8 mouse cellular contexts compared by ENCODE assay signal in the genomic region with DNA sequence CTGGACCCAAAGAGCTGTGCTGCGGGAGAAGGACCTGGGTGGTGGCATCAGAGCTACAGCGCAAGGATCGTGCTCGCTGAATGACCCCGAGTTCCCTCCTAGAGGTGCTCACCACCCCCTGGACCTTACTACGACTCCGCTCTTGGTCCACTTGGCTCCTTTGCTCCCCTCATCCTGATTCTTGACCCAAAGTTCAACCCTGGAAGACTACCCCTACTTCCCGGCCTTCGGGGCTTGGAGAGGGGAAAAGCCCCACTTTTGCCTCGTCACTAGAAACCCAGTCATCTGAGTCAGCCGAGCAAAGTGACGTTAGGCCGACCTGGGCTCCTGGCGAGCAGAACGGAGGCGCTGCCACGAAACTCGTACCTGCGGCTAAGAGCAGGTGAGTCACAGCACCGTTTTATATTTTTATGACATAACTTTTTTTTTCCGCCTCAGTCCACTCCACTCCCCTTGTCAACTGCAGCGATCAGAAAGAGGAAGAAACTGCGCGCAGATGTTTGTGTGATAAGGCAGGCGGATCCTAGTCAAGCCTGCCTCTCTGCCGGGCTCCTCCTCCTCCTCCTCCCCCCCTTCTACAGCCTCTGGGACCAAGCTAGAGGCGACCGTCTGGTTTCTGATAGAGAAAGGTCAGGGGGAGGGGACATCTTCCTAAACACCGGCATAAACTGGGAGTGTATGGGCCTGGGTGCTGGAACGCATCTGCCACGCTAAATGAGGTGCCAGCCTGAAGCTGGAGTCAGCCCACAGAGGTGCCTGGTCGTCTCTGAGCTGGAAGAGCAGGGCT. TPM values are rescaled to one million over a fixed set of nuclear protein-coding genes. Genes with fewer than 3 reads are reported as not detected.
DNase-seq lines count a peak whose midpoint lies in the region; ATAC-seq and TF ChIP-seq lines count a peak whose summit lies in the region.

A gene (minus strand): TSS at position 502 of the 787 bp plus-strand sequence.

- intact Hi-C loops in gastrocnemius, adult 2 months (cut with DNase I) = loop anchor here (5.0 kb wide), 1 partner anchor 264 kb away; no protein-coding TSS in a partner anchor

- TF ChIP-seq CTCF in gastrocnemius, adult 2 months (IDR thresholded peaks at IDR 0.05) = no peak

- H3K4me2 ChIP-seq in hindbrain, embryonic 16.5 days (ENCODE audit: low read length) = peak within 1 kb of the TSS; percentile 72
- H3K4me2 ChIP-seq in lung, embryonic 16.5 days (ENCODE audit: low read depth, low read length) = peak within 1 kb of the TSS; percentile 74

- peaks cover 10% of the 10 kb centered on the region for H3K4me1 ChIP-seq in hindbrain, embryonic 16.5 days (ENCODE audit: control insufficient read depth, insufficient read depth, low read depth, low read length)
- H3K4me1 ChIP-seq in lung, embryonic 16.5 days (replicated peaks; ENCODE audit: control insufficient read depth, insufficient read depth, low read length) = peaks cover 9% of the 10 kb centered on the region; the same call in 1 of the 2 replicates

- WGBS in hindbrain, embryonic 16.5 days = 2% methylated on average over 31 of the region's 32 CpGs
- WGBS in lung, embryonic 16.5 days = under 1% methylated on average over 32 of the region's 32 CpGs

- no peak within 1 kb of the TSS for H3K27ac ChIP-seq in gastrocnemius, adult 2 months
- H3K27ac ChIP-seq in hindbrain, embryonic 16.5 days (ENCODE audit: low read depth, low read length) = no peak within 1 kb of the TSS; the same call in 1 of the 2 replicates
- peak within 1 kb of the TSS; percentile 96 for H3K27ac ChIP-seq in lung, embryonic 16.5 days (ENCODE audit: low read length)

- H3K4me3 ChIP-seq in gastrocnemius, adult 2 months = peak within 1 kb of the TSS; percentile 69
- H3K4me3 ChIP-seq in hindbrain, embryonic 16.5 days (ENCODE audit: low read length) = peak within 1 kb of the TSS; percentile 46
- peak within 1 kb of the TSS; percentile 70 for H3K4me3 ChIP-seq in lung, embryonic 16.5 days (ENCODE audit: low read length)

- ATAC-seq in common myeloid progenitor, adult 5-6 weeks (replicated peaks; ENCODE audit: low read depth, poor library complexity, severe bottlenecking) = peak; percentile 66
- no peak for ATAC-seq in hindbrain, embryonic 16.5 days
- ATAC-seq in lung, embryonic 16.5 days (ENCODE audit: low read depth) = peak; percentile 42

- peaks cover 75% of the 10 kb centered on the region for H3K27me3 ChIP-seq in hindbrain, embryonic 16.5 days (replicated peaks; ENCODE audit: control insufficient read depth, insufficient read depth, low read length)
- H3K27me3 ChIP-seq in lung, embryonic 16.5 days (ENCODE audit: control insufficient read depth, insufficient read depth, low read depth, low read length) = peaks cover 73% of the 10 kb centered on the region
- peaks cover 4% of the 10 kb centered on the region for H3K27me3 ChIP-seq in splenic B cell, adult 2 months (ENCODE audit: control insufficient read depth, insufficient read depth, low read length, poor library complexity, severe bottlenecking)

- no peak for DNase-seq in gastrocnemius, adult 2 months
- no peak for DNase-seq in gastrocnemius, postnatal 25 days
- peak; percentile 47 for DNase-seq in splenic B cell, adult 2 months (ENCODE audit: low read depth, low spot score)
- no peak for DNase-seq in adrenal gland, postnatal 14 days
- no peak for DNase-seq in right cerebral cortex, postnatal 36 days (ENCODE audit: low spot score in 2 of 2)

- H3K9me3 ChIP-seq in hindbrain, embryonic 16.5 days (ENCODE audit: control insufficient read depth, low read length) = peaks cover 5% of the 10 kb centered on the region; the same call in 1 of the 2 replicates
- no peaks in the 10 kb centered on the region for H3K9me3 ChIP-seq in lung, embryonic 16.5 days (ENCODE audit: control insufficient read depth, low read length)

- no peaks in the 10 kb centered on the region for H3K36me3 ChIP-seq in hindbrain, embryonic 16.5 days (ENCODE audit: control insufficient read depth, insufficient read depth, low read length)
- no peaks in the 10 kb centered on the region for H3K36me3 ChIP-seq in lung, embryonic 16.5 days (ENCODE audit: control insufficient read depth, insufficient read depth, low read length)
- H3K36me3 ChIP-seq in splenic B cell, adult 2 months (ENCODE audit: control insufficient read depth, insufficient read depth, low read length, poor library complexity, severe bottlenecking) = no peaks in the 10 kb centered on the region

- H3K9ac ChIP-seq in hindbrain, embryonic 16.5 days (ENCODE audit: low read depth, low read length) = 0 out of 2 replicates have a peak within 1 kb of the TSS, but pooled peaks have one; percentile 41
- peak within 1 kb of the TSS; percentile 84 for H3K9ac ChIP-seq in lung, embryonic 16.5 days (ENCODE audit: low read length)

RNA-seq across cellular contexts. Expression of the gene that starts here (rescaled TPM):
- total RNA-seq in gastrocnemius, adult 2 months (2021) = not detected
- total RNA-seq in gastrocnemius, postnatal 25 days (2021) = not detected
- not detected in 2 replicates for total RNA-seq in common myeloid progenitor, adult 5-6 weeks (2017)
- 0.18 and 0.59 TPM in 2 replicates for polyA plus RNA-seq in hindbrain, embryonic 16.5 days (2015; fragmentation: Nextera tagmentation; extraction: Ambion mirVana)
- polyA plus RNA-seq in lung, embryonic 16.5 days (2015; fragmentation: Nextera tagmentation; extraction: Ambion mirVana) = 7.5 and 8.2 TPM in 2 replicates
- total RNA-seq in adrenal gland, postnatal 14 days (2021) = 0.11 and 1.9 TPM in 2 replicates

Comparison
In these comparisons a context has a peak if more than half of its experiments do, and no peak if none do; other contexts are left out.
1. Peak in ATAC-seq in common myeloid progenitor, adult 5-6 weeks; RNA of the gene not detected or under 1 TPM.